Mouse (Mus musculus): ENCODE measurements around the gene Map1s.

The Map1s gene

GRCm38 (mm10) chr8:70898661-70899198, 7.0 kb upstream of the Map1s start:
- DNase-seq (ENCODE audit: low spot score): no peak

DNA sequence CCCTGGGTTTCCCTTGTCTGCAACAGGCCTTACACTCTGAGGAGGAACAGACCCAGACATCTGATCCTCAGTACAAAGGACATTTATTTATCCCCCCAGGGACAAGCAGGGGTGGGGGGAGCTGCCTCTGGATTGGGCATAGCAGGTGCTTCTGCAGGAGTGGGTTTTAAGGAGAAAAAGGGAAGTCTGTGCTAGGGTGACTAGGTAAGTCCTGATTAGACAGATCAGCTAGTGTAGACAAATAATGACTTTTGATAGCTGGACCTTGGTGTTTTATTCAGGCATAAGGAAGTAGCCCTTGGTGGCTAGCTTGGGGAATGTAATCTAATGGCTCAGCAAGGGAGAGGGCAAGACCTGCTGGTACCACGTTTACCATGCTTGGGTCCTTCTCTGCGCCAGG, 6.5 kb upstream of the Map1s start:
- no peak for DNase-seq (ENCODE audit: low spot score)

GRCm38 (mm10) chr8:70900872-70901387, 4.8 kb upstream of the Map1s start:
- no peak for DNase-seq (ENCODE audit: low spot score)

DNA sequence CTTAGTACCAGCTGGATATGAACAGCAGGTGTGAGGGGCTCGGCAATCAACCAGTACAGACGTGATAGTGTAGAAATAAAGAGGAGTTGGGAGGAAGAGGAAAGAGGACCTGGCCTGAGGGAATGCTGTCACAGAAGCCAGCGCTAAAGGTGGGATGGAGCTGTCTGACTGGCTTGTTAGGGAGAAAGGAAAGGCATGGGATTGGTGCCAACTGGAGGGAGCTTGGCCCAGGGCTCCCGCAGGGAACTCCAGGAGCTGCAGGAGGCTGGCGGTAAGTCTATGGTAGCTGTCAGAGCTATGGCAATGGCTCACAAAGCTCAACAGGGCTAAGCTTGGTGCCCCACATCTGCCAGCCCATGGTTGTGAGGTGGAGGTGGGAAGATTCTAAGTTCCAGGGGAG, 3.5 kb upstream of the Map1s start:
- no peak for DNase-seq (ENCODE audit: low spot score)

- no peak for DNase-seq (ENCODE audit: low spot score)
These were observed 2.6 kb upstream of the Map1s start for GRCm38 (mm10) chr8:70903112-70903511.

- no peak for DNase-seq (ENCODE audit: low spot score)
These were observed 2.1 kb upstream of the Map1s start for GRCm38 (mm10) chr8:70903582-70903981.

DNA sequence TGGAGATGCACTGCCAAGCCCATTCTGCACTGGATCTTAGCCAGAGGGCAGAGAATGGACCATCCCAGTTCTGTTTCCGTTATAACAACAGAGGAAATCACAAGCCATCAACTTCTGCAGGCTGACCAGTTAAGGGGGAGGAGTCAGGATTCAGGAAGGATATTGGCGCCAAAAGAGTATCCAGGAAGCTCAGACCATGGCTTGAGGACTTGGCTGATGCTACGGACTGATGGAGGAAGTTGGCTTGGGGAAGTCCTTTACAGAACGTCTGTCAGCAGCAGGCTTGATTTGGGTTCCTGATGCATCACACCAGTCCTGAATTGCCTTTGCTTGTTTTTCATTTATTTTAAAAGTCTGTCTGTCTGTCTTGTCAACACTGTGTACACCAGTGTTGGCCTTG, 1.2 kb upstream of the Map1s start:
- DNase-seq (ENCODE audit: low spot score): no peak

DNA sequence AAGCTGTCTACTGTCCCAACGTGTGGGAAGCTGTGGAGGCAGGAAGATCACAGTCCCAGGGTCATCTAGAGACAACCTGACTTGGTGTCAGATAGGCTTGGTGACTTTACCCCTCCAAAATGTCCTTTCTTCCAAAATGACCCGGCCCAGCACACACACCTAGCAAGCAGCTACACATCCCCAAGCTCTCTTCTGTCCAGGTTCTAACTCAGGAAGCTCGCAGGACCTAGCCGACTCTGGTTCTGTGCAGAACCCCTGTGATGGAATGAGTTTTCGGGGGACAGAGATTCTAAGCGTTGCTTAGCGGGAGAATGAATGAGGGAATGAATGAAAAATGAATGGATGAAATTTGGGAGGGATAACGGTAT, 285 bp upstream of the Map1s start:
- no peak for DNase-seq (ENCODE audit: low spot score)

GRCm38 (mm10) chr8:70907518-70907917, 1.8 kb downstream of the Map1s start:
- no peak for DNase-seq (ENCODE audit: low spot score)

- no peak for DNase-seq (ENCODE audit: low spot score)
These were observed 5.9 kb downstream of the Map1s start for GRCm38 (mm10) chr8:70911596-70911995.

DNA sequence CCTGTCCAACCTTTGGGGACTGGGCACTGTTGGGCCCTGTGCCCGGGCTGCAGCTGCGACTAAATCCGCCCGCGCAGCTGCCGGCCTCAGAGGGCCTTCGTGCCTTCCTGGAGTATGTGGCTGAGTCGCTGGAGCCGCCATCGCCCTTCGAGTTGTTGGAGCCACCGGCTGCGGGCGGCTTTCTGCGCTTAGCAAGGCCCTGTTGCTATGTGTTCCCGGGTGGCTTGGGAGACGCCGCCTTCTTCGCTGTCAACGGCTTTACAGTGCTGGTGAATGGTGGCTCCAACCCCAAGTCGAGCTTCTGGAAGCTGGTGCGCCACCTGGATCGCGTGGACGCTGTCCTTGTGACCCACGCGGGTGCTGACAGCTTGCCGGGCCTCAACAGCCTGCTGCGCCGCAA, 7.2 kb downstream of the Map1s start:
- no peak for DNase-seq (ENCODE audit: low spot score)

DNA sequence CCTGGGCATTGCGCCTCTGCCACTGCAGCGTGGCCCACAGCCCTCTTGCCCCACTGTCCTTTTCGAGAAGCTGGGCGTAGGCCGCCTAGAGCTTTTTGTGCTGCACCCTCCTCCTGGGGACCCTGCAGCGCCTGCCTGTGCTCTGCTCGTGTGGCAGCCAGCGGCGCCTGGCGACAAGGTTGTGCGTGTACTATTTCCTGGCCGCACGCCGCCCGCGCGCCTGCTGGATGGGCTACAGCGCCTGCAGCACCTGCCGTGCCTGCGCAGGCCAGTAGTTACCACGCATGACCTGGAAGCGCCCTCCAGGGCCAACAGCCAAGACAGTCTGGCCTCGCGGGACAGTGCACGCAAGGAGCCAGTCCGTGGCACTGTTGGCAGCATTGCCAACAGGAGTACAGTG, 7.8 kb downstream of the Map1s start:
- no peak for DNase-seq (ENCODE audit: low spot score)

DNA sequence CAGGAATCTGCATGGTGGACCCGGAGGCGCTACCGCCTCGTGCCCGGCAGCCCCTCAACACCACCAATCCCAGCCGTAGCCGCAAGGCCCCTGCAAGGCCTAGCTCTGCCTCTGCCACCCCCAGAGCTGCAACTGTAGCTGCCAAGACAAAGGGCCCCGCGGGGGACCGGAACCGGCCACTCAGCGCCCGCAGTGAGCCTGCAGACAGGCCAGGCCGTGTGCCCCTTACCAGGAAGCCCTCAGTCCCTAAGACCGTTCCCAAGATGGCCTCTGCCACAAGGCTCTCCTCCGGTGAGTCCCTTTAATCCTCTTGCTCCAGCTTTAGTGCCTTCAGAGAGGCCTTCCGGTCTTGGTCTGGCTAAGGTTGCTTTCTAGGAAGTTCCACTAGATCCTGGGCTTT, 9.0 kb downstream of the Map1s start:
- no peak for DNase-seq (ENCODE audit: low spot score)

DNA sequence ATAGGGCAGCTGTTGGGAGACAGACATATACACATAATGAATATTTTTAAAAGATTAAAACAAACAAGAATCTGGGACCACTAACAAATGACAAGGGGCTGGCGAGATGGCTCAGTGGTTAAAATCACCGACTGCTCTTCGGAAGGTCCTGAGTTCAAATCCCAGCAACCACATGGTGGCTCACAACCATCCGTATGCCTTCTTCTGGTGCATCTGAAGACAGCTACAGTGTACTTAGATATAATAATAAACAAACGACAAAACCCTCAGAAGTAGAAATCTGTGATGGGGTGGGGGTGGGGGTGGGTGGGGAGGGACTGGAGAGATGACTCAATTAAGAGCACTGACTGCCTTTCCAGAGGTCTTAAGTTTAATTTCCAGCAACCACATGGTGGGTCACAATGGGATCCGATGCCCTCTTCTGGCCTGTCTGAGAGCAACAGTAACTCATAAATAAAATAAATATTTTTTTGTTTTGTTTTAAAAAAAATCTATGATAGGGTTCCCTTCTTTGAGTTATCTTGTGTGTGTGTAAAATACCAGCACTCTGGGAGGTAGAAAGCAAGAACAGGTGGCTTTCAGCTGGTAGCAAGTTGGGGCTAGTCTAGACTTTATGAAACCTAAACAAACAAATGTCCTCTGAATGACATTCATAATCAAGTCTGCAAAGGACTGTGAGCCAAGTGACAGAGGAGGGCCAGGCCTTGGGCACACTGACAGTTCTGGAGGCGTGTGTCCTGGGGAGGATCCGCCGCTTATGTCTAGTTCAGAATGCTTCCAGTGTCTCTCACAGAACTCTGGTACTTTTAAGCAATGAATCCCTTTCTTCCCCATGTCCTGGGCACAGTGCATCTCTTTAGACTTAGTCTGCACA, 14.6 kb downstream of the Map1s start:
- DNase-seq (ENCODE audit: low spot score): no peak

DNA sequence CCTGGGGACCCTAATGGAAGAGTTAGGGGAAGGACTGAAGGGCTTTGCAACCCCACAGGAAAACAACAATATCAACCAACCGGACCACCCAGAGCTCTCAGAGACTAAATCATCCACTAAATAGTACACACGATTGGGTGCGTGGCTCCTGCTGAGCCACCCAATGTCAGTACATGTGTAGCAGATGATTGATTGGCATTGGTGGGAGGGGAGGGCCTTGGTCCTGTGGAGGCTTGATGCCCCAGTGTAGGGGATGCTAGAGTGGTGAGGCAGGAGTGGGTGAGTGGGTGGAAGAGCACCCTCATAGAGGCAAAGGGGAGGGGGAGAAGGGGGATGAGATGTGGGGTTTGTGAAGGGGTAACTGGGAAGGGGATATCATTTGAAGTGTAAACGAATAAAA, 18.4 kb downstream of the Map1s start:
- no peak for DNase-seq (ENCODE audit: low spot score)

GRCm38 (mm10) chr8:70925754-70926153, 20.0 kb downstream of the Map1s start:
- no peak for DNase-seq (ENCODE audit: low spot score)

- no peak for DNase-seq (ENCODE audit: low spot score)
These were observed 20.7 kb downstream of the Map1s start for GRCm38 (mm10) chr8:70926396-70926795.

GRCm38 (mm10) chr8:70928096-70928495, 22.4 kb downstream of the Map1s start:
- DNase-seq (ENCODE audit: low spot score): no peak

- no peak for DNase-seq (ENCODE audit: low spot score)
These were observed 23.1 kb downstream of the Map1s start for GRCm38 (mm10) chr8:70928778-70929322.

DNA sequence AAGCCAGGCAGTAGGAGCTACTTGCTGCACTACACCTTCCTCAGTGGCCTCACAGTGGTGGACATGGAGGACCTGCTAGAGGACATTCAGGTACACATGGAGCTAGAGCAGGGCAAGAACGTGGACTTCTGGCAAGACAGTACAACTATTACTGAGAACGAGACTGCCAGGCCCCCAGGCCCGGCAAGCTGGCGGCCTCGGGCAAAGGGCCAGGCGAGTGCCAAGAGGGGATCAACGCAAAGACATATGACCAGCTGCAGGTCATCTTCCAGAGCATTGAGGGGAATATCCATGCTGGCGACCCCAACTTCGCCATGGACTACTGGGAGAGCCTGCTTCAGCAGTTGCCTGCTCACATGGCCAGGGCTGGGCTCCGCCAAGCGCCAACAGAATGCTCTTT, 26.0 kb downstream of the Map1s start:
- DNase-seq (ENCODE audit: low spot score): no peak

GRCm38 (mm10) chr8:70933036-70933435, 27.3 kb downstream of the Map1s start:
- DNase-seq (ENCODE audit: low spot score): no peak

- DNase-seq (ENCODE audit: low spot score): no peak
These were observed 29.1 kb downstream of the Map1s start for GRCm38 (mm10) chr8:70934786-70935185.

DNA sequence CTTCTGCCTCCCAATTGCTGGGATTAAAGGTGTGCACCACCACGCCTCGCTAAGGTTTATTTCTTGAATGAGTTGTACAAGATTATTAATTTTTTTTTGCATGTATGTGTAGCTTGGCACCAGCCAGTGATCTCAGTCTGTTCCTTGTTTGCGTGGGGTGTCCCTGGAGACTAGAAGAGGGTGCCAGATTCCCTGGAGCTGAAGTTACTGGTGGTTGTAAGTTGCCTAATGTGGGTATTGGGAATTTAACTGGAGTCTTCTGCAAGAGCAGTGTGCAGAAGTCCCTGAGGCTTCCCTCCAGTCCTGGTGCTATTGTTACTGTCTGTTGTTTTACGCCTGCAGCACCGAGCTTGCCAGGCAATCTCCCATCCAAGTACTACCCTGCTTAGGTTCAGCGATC, 31.5 kb downstream of the Map1s start:
- DNase-seq (ENCODE audit: low spot score): no peak
